Mouse (Mus musculus): ENCODE data around the gene Fam71b. TPM values are rescaled to one million over a fixed set of nuclear protein-coding genes. Genes with fewer than 3 reads are reported as not detected.
A peak's percentile ranks its signal among the peaks of the same experiment; 100 is the strongest.
"Not testable (repeated sequence)": the region's sequence is repeated elsewhere in the genome, so short reads cannot be mapped to it uniquely, and the experiment has no call there.

Gene Fam71b
- polyA plus RNA-seq, 1 experiment from 2014 or later, result not detected

DNA sequence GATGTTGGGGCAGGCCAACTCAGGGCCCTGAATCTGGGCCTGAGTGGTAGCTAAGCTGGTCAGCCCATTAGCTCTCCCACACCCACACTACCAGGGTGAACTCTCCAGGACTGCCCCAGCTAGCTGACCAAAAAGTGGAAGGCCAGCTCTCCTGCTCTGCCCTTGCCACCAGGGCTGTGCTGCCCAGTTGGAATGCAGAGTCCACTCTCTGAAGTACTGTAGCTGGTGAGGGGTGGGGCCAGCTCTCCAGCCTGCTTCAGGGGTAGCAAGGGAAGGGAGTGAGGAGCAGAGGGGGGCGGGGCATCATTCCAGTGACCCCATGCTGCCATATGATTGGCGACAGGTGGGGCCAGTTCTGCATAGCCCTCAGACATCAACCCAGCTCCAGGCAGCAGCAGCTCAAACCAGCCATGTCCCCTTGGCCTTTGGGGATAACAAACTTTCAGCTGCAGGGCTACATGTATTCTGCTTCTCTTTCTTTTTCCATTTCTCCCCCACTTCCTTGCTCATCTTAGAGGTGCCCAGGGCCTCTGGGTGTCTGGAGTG lies 13.7 kb downstream of the Fam71b start:
- Histone ChIP-seq H3K4me2 (ENCODE audit: low read length) (no peak overlapping the region), H3K9ac (replicated peaks; ENCODE audit: low read depth, low read length) (no peak overlapping the region), H3K9me3 (ENCODE audit: control insufficient read depth, low read length) (no peaks in the 10 kb centered on the region), H3K27ac (ENCODE audit: low read length) (no peak overlapping the region), H3K27me3 (replicated peaks; ENCODE audit: control insufficient read depth, insufficient read depth, low read length) (no peaks in the 10 kb centered on the region), H3K4me1 (replicated peaks; ENCODE audit: control insufficient read depth, insufficient read depth, low read length) (no peaks in the 10 kb centered on the region), H3K4me3 (replicated peaks; ENCODE audit: low read length) (no peak overlapping the region), H3K36me3 (ENCODE audit: control insufficient read depth, insufficient read depth) (no peaks in the 10 kb centered on the region)
- 33% methylated on average over 1 of the region's 2 CpGs for WGBS
- no peak for ATAC-seq

DNA sequence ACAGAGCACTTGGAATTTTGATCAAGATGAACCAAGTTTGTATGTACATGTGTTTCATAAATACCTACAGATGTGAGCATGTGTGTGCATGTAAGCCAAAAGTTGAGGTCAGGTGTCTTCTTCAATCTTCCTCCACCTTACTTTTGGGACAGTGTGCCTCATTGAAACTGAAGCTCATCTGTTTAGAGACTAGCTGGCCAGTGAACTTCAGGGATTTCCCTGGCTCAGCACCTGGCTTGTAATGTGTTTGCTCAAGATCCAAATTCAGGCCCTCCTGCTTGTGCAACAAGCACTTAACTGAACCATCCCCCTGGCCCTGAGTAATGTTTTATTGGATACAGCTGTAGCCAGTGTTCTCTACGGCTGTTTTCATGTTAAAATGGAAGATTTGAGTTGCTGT lies 22.1 kb downstream of the Fam71b start:
- no peak for ATAC-seq
- H3K4me2 ChIP-seq (ENCODE audit: low read length), result no peak overlapping the region
- 74% methylated on average over 1 of the region's 1 CpGs for WGBS

DNA sequence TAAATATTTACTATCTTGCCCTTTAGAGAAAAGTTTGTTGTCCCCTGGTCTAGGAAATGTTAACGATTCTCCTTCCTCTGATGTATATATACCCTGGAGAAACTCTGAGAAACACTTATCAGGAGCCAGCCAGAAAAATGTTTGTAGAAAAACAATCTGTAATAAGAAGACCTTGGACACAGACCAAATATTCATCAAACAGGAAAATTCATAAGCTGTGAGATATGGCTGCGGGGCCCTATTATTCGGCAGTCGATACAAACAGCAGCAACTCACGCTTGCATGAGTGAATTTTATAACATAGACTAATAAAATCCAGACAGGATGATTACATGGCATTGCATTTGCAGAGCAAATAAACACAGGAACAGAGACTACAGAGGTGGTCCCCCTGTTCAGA lies 22.5 kb downstream of the Fam71b start:
- 88% methylated on average over 5 of the region's 5 CpGs for WGBS
- no peak for ATAC-seq
- no peak overlapping the region for H3K4me3 ChIP-seq (replicated peaks; ENCODE audit: low read length)
- H3K4me2 ChIP-seq (ENCODE audit: low read length), result no peak overlapping the region
- H3K9ac ChIP-seq (replicated peaks; ENCODE audit: low read depth, low read length), result no peak overlapping the region
- H3K9me3 ChIP-seq (ENCODE audit: control insufficient read depth, low read length), result no peaks in the 10 kb centered on the region
- H3K27ac ChIP-seq (ENCODE audit: low read length), result no peak overlapping the region
- no peaks in the 10 kb centered on the region for H3K36me3 ChIP-seq (ENCODE audit: control insufficient read depth, insufficient read depth)
- no peaks in the 10 kb centered on the region for H3K27me3 ChIP-seq (replicated peaks; ENCODE audit: control insufficient read depth, insufficient read depth, low read length)
- H3K4me1 ChIP-seq (replicated peaks; ENCODE audit: control insufficient read depth, insufficient read depth, low read length), result no peaks in the 10 kb centered on the region

More for the DNA sequence above, 22.1 kb downstream of the Fam71b start:
- H3K27me3 ChIP-seq (replicated peaks; ENCODE audit: control insufficient read depth, insufficient read depth, low read length), result no peaks in the 10 kb centered on the region
- no peaks in the 10 kb centered on the region for H3K4me1 ChIP-seq (replicated peaks; ENCODE audit: control insufficient read depth, insufficient read depth, low read length)
- H3K36me3 ChIP-seq (ENCODE audit: control insufficient read depth, insufficient read depth), result no peaks in the 10 kb centered on the region
- H3K9me3 ChIP-seq (ENCODE audit: control insufficient read depth, low read length), result no peaks in the 10 kb centered on the region
- H3K27ac ChIP-seq (ENCODE audit: low read length), result no peak overlapping the region
- H3K4me3 ChIP-seq (replicated peaks; ENCODE audit: low read length), result no peak overlapping the region
- no peak overlapping the region for H3K9ac ChIP-seq (replicated peaks; ENCODE audit: low read depth, low read length)

DNA sequence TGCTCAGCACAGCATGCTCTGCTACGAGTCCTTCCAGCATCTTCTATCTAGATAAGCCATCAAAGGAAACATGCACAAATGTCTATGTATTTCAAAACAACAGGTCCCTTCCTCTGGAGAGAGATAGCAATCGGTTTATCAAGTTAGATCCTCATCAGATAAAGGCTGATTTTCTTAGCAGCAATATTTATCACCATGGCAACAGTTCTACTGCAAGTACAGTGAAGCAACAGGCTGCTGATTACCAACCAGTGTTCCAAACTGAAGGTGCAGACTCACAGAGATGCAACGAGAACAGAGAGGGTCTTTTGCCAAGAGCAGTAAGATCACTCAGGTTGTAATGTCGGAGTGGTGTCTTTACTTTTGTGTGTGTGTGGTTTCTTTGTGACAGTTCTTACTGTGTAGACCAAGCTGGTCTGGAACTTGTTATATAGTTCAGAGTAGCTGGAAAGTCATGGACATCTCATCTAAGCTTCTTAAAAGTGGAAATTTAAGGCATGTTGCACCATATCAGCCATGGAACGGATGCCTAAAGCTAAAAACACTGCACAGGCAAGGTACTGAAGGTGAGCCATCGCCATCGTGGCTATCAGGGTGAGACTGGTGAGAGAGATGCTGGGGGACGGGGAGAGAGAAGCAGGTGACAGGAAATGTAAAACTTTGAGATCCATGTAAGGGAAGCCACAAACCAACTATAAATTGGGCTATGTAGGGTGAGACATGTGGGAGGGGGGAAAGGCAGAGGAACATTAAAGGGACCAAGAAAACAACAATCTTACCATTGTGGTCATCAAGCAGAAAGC lies 24.9 kb downstream of the Fam71b start:
- Histone ChIP-seq H3K27ac (ENCODE audit: low read length) (no peak overlapping the region), H3K4me2 (ENCODE audit: low read length) (no peak overlapping the region), H3K27me3 (replicated peaks; ENCODE audit: control insufficient read depth, insufficient read depth, low read length) (no peaks in the 10 kb centered on the region), H3K4me3 (replicated peaks; ENCODE audit: low read length) (no peak overlapping the region), H3K9me3 (ENCODE audit: control insufficient read depth, low read length) (no peaks in the 10 kb centered on the region), H3K9ac (replicated peaks; ENCODE audit: low read depth, low read length) (no peak overlapping the region), H3K36me3 (ENCODE audit: control insufficient read depth, insufficient read depth) (no peaks in the 10 kb centered on the region), H3K4me1 (replicated peaks; ENCODE audit: control insufficient read depth, insufficient read depth, low read length) (no peaks in the 10 kb centered on the region)
- 82% methylated on average over 8 of the region's 8 CpGs for WGBS
- no peak for ATAC-seq

DNA sequence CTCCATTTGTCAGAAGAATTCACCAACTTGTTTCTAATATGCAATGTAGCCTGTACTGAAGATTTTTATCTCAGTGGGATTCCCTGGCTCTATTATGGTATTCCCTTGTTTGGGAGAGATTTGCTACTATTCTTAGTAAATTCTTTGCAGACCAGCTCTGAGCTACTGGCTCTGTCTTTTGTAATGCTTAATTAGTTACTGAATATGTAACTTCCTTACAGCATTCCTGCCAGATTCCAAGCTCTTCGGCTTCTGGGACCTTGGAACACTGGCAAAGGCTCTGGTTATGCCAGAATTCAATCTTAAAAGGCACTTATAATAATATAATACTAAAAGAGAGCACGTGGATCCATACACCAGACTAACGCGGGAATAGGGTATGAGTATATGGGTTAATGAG lies 31.8 kb downstream of the Fam71b start:
- H3K27me3 ChIP-seq (replicated peaks; ENCODE audit: control insufficient read depth, insufficient read depth, low read length); H3K4me2 ChIP-seq (ENCODE audit: low read length); H3K36me3 ChIP-seq (ENCODE audit: control insufficient read depth, insufficient read depth); H3K27ac ChIP-seq (ENCODE audit: low read length); H3K4me3 ChIP-seq (replicated peaks; ENCODE audit: low read length); H3K9me3 ChIP-seq (ENCODE audit: control insufficient read depth, low read length); ATAC-seq; H3K9ac ChIP-seq (replicated peaks; ENCODE audit: low read depth, low read length); H3K4me1 ChIP-seq (replicated peaks; ENCODE audit: control insufficient read depth, insufficient read depth, low read length): not testable (repeated sequence)
- WGBS, result 28% methylated on average over 4 of the region's 4 CpGs

DNA sequence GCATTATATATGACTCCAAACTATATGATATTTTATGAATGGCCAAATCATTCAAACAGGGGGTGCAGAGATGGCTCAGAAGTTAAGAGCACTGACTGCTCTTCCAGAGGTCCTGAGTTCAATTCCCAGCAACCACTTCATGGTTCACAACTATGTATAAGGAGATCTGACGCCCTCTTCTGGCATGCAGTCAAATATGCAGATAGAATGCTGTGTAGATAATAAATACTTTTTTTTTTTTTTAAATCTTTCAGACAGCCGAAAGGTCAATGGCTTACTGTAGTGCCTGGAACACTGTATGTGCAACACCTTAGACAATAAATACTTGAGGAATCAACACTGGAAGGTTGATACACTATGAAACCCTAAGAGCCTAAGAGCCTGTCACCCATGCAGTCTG lies 33.8 kb downstream of the Fam71b start:
- ATAC-seq, result no peak
- H3K4me1 ChIP-seq (replicated peaks; ENCODE audit: control insufficient read depth, insufficient read depth, low read length), result peaks cover 4% of the 10 kb centered on the region; the same call in 1 of the 2 replicates
- no peaks in the 10 kb centered on the region for H3K27me3 ChIP-seq (replicated peaks; ENCODE audit: control insufficient read depth, insufficient read depth, low read length)
- H3K36me3 ChIP-seq (ENCODE audit: control insufficient read depth, insufficient read depth), result no peaks in the 10 kb centered on the region
- no peaks in the 10 kb centered on the region for H3K9me3 ChIP-seq (ENCODE audit: control insufficient read depth, low read length)
- no peak overlapping the region for H3K27ac ChIP-seq (ENCODE audit: low read length)
- no peak overlapping the region for H3K4me2 ChIP-seq (ENCODE audit: low read length)
- H3K4me3 ChIP-seq (replicated peaks; ENCODE audit: low read length), result no peak overlapping the region
- no peak overlapping the region for H3K9ac ChIP-seq (replicated peaks; ENCODE audit: low read depth, low read length)
- WGBS, result 92% methylated on average over 2 of the region's 2 CpGs

DNA sequence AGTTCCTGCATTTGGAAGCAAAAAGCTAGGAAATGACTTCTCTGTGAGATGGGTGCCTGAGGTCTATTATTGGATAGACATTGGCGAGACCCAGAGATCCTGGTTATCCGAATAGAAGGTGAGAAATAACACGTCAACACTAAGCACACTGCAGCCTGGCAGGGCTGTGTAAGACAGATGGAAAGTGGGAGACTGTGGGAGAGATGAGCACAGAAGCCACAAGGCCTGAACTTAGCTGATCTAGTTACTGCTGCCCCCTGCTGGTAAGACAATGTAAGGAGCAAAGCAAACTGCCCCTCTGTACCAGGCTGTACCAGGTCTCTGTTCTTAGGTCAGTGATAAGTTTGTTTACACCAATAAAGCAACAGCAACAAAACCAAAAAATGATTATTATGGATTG lies 34.8 kb downstream of the Fam71b start:
- Histone ChIP-seq H3K27me3 (replicated peaks; ENCODE audit: control insufficient read depth, insufficient read depth, low read length) (no peaks in the 10 kb centered on the region), H3K36me3 (ENCODE audit: control insufficient read depth, insufficient read depth) (no peaks in the 10 kb centered on the region), H3K4me2 (ENCODE audit: low read length) (no peak overlapping the region), H3K4me3 (replicated peaks; ENCODE audit: low read length) (no peak overlapping the region), H3K9me3 (ENCODE audit: control insufficient read depth, low read length) (no peaks in the 10 kb centered on the region), H3K27ac (ENCODE audit: low read length) (0 out of 2 replicates have a peak overlapping the region, but pooled peaks have one; percentile 15), H3K4me1 (replicated peaks; ENCODE audit: control insufficient read depth, insufficient read depth, low read length) (peaks cover 5% of the 10 kb centered on the region), H3K9ac (replicated peaks; ENCODE audit: low read depth, low read length) (no peak overlapping the region)
- 20% methylated on average over 3 of the region's 3 CpGs for WGBS
- peak; percentile 96 for ATAC-seq

DNA sequence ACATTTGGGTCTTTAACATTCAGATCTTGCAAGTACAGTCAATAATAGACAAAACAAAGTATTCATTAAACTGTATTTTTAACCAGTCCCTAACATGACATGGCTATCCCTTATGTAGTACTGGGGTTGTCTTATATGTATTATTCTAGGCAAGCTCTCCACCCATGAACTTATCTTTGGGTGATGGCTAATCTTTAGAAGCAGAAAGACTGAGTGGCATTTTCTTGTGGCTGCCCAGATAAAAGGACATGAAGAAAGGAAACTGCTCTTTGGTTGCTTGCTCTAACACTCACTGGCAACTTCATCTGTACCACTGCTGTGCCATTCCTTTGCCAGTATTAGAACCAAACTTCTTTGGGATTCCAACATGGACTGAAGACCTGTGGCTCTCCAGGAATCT lies 39.0 kb downstream of the Fam71b start:
- H3K4me2 ChIP-seq (ENCODE audit: low read length), result no peak overlapping the region
- H3K9me3 ChIP-seq (ENCODE audit: control insufficient read depth, low read length), result no peaks in the 10 kb centered on the region
- H3K27me3 ChIP-seq (replicated peaks; ENCODE audit: control insufficient read depth, insufficient read depth, low read length), result no peaks in the 10 kb centered on the region
- H3K4me3 ChIP-seq (replicated peaks; ENCODE audit: low read length), result no peak overlapping the region
- no peak overlapping the region for H3K9ac ChIP-seq (replicated peaks; ENCODE audit: low read depth, low read length)
- ATAC-seq, result no peak
- H3K27ac ChIP-seq (ENCODE audit: low read length), result no peak overlapping the region
- H3K36me3 ChIP-seq (ENCODE audit: control insufficient read depth, insufficient read depth), result no peaks in the 10 kb centered on the region
- H3K4me1 ChIP-seq (replicated peaks; ENCODE audit: control insufficient read depth, insufficient read depth, low read length), result peaks cover 15% of the 10 kb centered on the region

DNA sequence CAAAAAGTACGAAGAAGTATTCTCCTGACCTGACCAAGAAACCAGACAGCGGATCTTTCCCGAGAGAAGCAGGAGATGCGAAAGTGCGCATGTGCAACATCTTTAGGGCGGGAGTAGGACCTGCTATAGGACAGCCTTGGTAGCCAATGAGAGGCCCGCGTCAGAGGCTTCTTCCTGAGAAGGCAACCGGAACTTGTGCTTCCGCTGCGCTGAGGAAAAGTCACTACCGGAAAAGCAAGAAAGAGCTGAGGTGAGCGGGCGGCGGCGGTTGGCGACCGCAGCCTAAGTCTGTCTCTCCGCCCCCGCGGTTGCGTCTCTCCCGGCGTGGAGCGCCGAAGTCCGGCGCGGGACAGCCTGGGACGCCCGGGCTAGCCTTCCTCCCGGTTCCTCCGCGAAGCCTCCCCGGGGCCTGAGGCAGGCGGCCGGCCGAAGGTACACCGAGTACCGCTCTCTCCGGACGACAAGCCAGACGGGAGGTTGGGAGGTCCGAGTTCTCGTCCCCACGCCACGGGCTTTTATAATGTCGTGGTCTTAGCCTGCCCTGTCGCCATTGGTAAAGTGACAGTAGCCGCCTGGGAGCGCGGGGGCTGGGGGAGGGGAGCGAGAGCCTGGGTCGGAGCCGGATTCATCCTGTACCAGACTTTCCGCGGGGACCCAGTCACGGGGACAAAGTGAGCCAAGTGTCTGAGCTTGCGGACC lies 40.5 kb downstream of the Fam71b start, which contains the start of gene Med7:
Gene Med7 (plus strand): TSS at position 166 of the 699 bp plus-strand sequence.
- Histone ChIP-seq H3K9me3 (ENCODE audit: control insufficient read depth, low read length) (no peaks in the 10 kb centered on the region), H3K4me3 (replicated peaks; ENCODE audit: low read length) (peak within 1 kb of the TSS; percentile 90), H3K4me2 (ENCODE audit: low read length) (peak within 1 kb of the TSS; percentile 91), H3K36me3 (ENCODE audit: control insufficient read depth, insufficient read depth) (peaks cover 5% of the 10 kb centered on the region), H3K4me1 (replicated peaks; ENCODE audit: control insufficient read depth, insufficient read depth, low read length) (peaks cover 11% of the 10 kb centered on the region), H3K27ac (ENCODE audit: low read length) (peak within 1 kb of the TSS; percentile 84), H3K9ac (replicated peaks; ENCODE audit: low read depth, low read length) (peak within 1 kb of the TSS; percentile 86), H3K27me3 (replicated peaks; ENCODE audit: control insufficient read depth, insufficient read depth, low read length) (no peaks in the 10 kb centered on the region)
- under 1% methylated on average over 58 of the region's 59 CpGs for WGBS
- ATAC-seq, result peak; percentile 100

Measured in forebrain, embryonic 16.5 days (tissue).